Mouse (Mus musculus): ENCODE results near the gene Znhit2.

Gene Znhit2

DNA sequence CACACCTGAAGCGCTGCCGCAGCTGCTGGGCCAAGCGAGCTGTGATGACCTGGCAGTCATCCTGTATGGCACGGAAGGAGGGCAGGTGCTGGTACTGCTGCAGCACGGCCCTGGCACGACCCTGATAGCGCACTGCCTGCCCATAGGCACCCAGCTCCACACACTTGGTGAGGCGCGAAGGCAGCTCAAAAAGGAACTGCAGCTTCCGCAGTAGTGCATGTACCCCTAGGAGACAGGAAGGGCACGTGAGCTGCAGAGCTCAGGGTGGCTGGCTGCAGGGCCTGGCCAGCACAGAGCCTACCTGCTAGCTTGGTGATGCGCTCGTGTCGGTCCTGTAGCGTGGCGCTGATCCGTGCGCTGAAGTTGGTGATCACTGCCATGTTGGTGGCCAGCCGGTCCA is 10.3 kb downstream of the Znhit2 start:
- no peak for DNase-seq (ENCODE audit: low read depth, low spot score)

- DNase-seq (ENCODE audit: low read depth, low spot score), result peak; percentile 85
These were observed 12.9 kb downstream of the Znhit2 start for GRCm38 (mm10) chr19:6073889-6074288.

GRCm38 (mm10) chr19:6076564-6077393 is 15.8 kb downstream of the Znhit2 start, which contains the start of gene Vps51:
Gene Vps51, minus strand, starts transcription at chr19:6077231.
- peak; percentile 97 for DNase-seq (ENCODE audit: low read depth, low spot score)

GRCm38 (mm10) chr19:6079983-6080480 is 19.0 kb downstream of the Znhit2 start, which contains the start of gene Tmem262:
Gene Tmem262, plus strand, starts transcription at chr19:6080033.
- no peak for DNase-seq (ENCODE audit: low read depth, low spot score)

GRCm38 (mm10) chr19:6082156-6082555 is 21.2 kb downstream of the Znhit2 start, which contains the start of gene Gm28374:
Gene Gm28374, minus strand, starts transcription at chr19:6082256.
- no peak for DNase-seq (ENCODE audit: low read depth, low spot score)

DNA sequence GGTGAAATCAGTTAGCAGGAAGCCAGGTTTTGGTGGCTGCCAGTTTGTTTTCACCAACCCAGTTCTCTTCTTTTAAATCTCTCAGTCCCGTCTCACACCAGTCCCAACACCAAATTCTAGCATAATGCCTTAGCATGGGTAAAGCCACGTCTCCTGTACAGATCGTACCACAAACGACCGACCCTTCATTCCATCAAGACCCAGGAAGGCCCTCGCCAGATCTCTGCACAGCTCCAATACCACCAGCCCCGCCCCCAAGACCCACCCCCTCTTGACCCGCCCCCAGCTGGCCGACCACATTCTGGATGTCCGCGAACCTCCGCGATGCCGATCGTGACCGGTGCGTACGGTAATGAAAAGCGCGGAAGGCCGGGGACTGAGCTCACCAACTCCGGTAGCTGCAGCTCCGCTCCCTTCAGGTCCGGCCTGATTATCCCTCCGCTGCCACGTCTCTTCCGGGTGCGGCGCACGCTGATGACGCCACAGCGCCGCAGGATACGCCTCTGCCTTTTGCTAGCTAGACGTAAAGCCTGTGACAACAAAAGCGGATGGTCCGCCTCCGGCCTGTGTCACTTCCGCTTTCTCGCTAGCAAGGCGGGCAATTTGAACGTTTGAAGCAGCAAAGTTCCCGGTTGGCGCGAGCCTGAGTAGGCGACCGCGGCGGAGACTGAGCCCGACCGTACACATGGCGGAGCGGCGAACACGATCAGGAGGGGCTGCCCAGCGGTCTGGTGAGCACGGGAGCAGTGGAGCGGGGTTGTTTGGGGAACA is 23.7 kb downstream of the Znhit2 start, which contains the start of the genes Zfpl1 and Cdca5:
Gene Zfpl1 (minus strand): TSS at position 479 of the 771 bp plus-strand sequence.
Gene Cdca5 (plus strand): TSS at position 506 of the 771 bp plus-strand sequence.
- peak; percentile 98 for DNase-seq (ENCODE audit: low read depth, low spot score)

DNA sequence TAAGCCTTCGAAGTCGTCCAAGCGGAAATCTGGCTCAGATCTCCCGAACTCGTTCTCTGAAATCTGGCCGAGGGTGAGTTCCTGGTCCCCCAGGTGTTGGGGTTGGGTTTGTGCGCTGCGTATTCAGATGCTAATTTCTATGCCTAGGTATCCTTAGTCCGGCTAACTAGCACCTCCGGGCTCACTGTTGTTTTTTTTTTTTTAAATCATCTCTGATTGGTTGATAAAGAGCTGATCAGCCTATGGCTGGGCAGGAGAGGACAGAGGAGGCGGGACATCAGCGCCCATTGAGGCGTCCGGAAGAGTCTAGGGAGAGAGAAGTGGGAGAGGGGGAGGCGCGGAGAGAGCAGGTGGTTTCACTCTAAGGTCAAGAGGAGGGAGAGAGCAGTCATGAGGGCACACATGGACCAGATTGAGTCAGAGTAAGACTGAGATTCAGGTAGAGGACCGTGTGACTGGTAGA is 24.5 kb downstream of the Znhit2 start:
- peak; percentile 94 for DNase-seq (ENCODE audit: low read depth, low spot score)

- DNase-seq (ENCODE audit: low read depth, low spot score), result no peak
These were observed 27.8 kb downstream of the Znhit2 start for GRCm38 (mm10) chr19:6088841-6089240.

GRCm38 (mm10) chr19:6094119-6094518 is 33.1 kb downstream of the Znhit2 start, which contains the start of gene AC131692.1:
Gene AC131692.1, plus strand, starts transcription at chr19:6094419.
- DNase-seq (ENCODE audit: low read depth, low spot score), result no peak

GRCm38 (mm10) chr19:6097847-6098246 is 36.9 kb downstream of the Znhit2 start:
- no peak for DNase-seq (ENCODE audit: low read depth, low spot score)

- DNase-seq (ENCODE audit: low read depth, low spot score), result no peak
These were observed 40.2 kb downstream of the Znhit2 start for GRCm38 (mm10) chr19:6101186-6101585.

DNA sequence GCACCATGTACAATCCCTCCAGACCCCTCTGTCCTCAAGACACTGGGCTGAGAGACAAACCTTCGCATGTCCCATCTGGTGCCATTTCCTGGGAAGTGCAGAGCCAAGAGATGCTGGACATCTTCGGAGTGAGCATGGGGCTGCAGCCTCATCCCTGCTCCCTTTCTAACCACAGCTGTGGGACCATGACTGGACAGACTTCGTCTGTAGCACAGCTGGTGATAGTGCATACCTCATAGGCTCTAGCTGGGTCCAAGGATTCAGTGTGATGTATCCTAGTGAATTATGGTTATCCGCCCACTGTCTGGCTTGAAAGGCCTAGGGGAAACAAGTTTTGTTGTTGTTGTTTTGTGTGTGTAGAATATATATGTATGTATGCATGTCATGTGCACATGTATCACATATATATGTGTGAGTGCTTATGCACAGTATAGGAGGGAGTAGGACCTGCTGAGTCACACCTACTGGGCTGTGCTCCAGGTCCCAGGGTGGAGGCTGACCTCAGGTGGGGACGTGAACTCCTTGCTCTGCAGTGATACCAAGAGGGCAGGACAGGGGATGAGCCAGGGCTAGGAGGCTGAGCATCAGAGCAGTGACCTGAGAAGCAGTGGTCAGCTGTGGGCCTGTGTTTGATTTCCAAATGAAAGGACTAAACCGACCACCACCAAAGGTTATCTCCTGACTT is 41.3 kb downstream of the Znhit2 start:
- no peak for DNase-seq (ENCODE audit: low read depth, low spot score)

DNA sequence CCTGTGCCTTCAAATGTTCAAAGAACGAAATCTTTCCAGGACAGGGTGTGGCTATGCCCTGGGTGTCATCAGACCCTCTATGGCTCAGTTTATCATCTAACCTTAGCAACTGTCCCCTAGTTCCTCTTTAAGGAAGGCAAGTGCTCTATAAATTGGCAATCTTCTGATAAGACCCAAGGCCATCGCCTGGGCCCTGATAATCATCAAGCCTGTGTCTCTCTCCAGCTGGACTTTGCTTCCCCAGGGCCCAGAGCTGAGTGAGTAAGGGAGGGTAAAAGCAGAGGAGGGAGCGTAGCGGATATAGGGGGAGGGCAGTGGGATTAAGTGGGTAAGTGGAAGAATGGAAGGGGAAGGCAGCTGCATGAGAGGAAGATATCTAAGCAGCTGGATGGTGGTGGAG is 43.5 kb downstream of the Znhit2 start:
- DNase-seq (ENCODE audit: low read depth, low spot score), result no peak

GRCm38 (mm10) chr19:6105586-6105985 is 44.6 kb downstream of the Znhit2 start, which contains the start of gene Naaladl1:
Gene Naaladl1, plus strand, starts transcription at chr19:6105782.
- DNase-seq (ENCODE audit: low read depth, low spot score), result no peak
